Mouse (Mus musculus): ENCODE data around the gene Tmem163. TPM values are rescaled to one million over a fixed set of nuclear protein-coding genes. Genes with fewer than 3 reads are reported as not detected.

Tmem163 gene
- polyA plus RNA-seq, 1 experiment: not detected

- H3K4me2 ChIP-seq (ENCODE audit: low read depth): no peak overlapping the region
- TF ChIP-seq MYOD1 (IDR thresholded peaks at IDR 0.05; ENCODE audit: control insufficient read depth in 1 of 3, insufficient read length in 2 of 3, low read depth in 2 of 3) (peak in 2 of 3 experiments; percentile 29 to 56), TCF3 (IDR thresholded peaks at IDR 0.05; ENCODE audit: insufficient read length, low read depth) (no peak), SRF (IDR thresholded peaks at IDR 0.05; ENCODE audit: control insufficient read depth, insufficient read length, low read depth) (no peak), USF1 (IDR thresholded peaks at IDR 0.05; ENCODE audit: low read depth) (no peak), E2F4 (IDR thresholded peaks at IDR 0.05; ENCODE audit: insufficient read depth) (no peak), REST (IDR thresholded peaks at IDR 0.05; ENCODE audit: insufficient read depth, insufficient read length) (no peak), MYOG (IDR thresholded peaks at IDR 0.05; ENCODE audit: control insufficient read depth in 1 of 3, insufficient read depth in 1 of 3, insufficient read length in 2 of 3, low read depth in 2 of 3) (peak in 1 of 3 experiments; percentile 23), MAX (IDR thresholded peaks at IDR 0.05; ENCODE audit: low read depth) (no peak), POLR2A (IDR thresholded peaks at IDR 0.05; ENCODE audit: insufficient read length, low read depth) (no peak), TCF12 (IDR thresholded peaks at IDR 0.05; ENCODE audit: insufficient read depth, poor library complexity, severe bottlenecking) (no peak), CEBPB (IDR thresholded peaks at IDR 0.05; ENCODE audit: insufficient read depth, poor library complexity, severe bottlenecking) (no peak), POLR2AphosphoS2 (IDR thresholded peaks at IDR 0.05; ENCODE audit: insufficient read length, low read depth) (no peak)
Observed at GRCm38 (mm10) chr1:127453397-127453796, 226.0 kb downstream of the Tmem163 start.

GRCm38 (mm10) chr1:127444836-127445485, 234.4 kb downstream of the Tmem163 start:
- H3K27me3 ChIP-seq (ENCODE audit: control insufficient read depth, insufficient read depth, insufficient read length): no peaks in the 10 kb centered on the region
- H3K79me2 ChIP-seq (ENCODE audit: control insufficient read depth, insufficient read depth): no peaks in the 10 kb centered on the region
- TF ChIP-seq SRF (IDR thresholded peaks at IDR 0.05; ENCODE audit: control insufficient read depth, insufficient read length, low read depth): no peak
- no peak for TF ChIP-seq POLR2A (IDR thresholded peaks at IDR 0.05; ENCODE audit: insufficient read length, low read depth)
- no peak for TF ChIP-seq CEBPB (IDR thresholded peaks at IDR 0.05; ENCODE audit: insufficient read depth, poor library complexity, severe bottlenecking)
- TF ChIP-seq MAX (IDR thresholded peaks at IDR 0.05; ENCODE audit: low read depth): no peak
- no peak for TF ChIP-seq E2F4 (IDR thresholded peaks at IDR 0.05; ENCODE audit: insufficient read depth)
- TF ChIP-seq TCF3 (IDR thresholded peaks at IDR 0.05; ENCODE audit: insufficient read length, low read depth): no peak
- no peak for TF ChIP-seq REST (IDR thresholded peaks at IDR 0.05; ENCODE audit: insufficient read depth, insufficient read length)
- TF ChIP-seq MYOD1 (IDR thresholded peaks at IDR 0.05; ENCODE audit: control insufficient read depth in 1 of 3, insufficient read length in 2 of 3, low read depth in 2 of 3): no peak
- TF ChIP-seq MYOG (IDR thresholded peaks at IDR 0.05; ENCODE audit: control insufficient read depth in 1 of 3, insufficient read depth in 1 of 3, insufficient read length in 2 of 3, low read depth in 2 of 3): no peak
- no peak for TF ChIP-seq POLR2AphosphoS2 (IDR thresholded peaks at IDR 0.05; ENCODE audit: insufficient read length, low read depth)
- no peak for TF ChIP-seq TCF12 (IDR thresholded peaks at IDR 0.05; ENCODE audit: insufficient read depth, poor library complexity, severe bottlenecking)
- no peak for TF ChIP-seq USF1 (IDR thresholded peaks at IDR 0.05; ENCODE audit: low read depth)
- H3K36me3 ChIP-seq (ENCODE audit: control insufficient read depth, insufficient read depth): peaks cover 3% of the 10 kb centered on the region
- H3K4me3 ChIP-seq: no peak overlapping the region
- H3ac ChIP-seq (ENCODE audit: control insufficient read depth, insufficient read length): no peak overlapping the region
- H3K4me2 ChIP-seq (ENCODE audit: low read depth): peak overlapping the region; percentile 42

More at GRCm38 (mm10) chr1:127453397-127453796, 226.0 kb downstream of the Tmem163 start:
- no peak overlapping the region for H3K4me3 ChIP-seq
- no peaks in the 10 kb centered on the region for H3K27me3 ChIP-seq (ENCODE audit: control insufficient read depth, insufficient read depth, insufficient read length)
- no peak overlapping the region for H3ac ChIP-seq (ENCODE audit: control insufficient read depth, insufficient read length)
- no peaks in the 10 kb centered on the region for H3K79me2 ChIP-seq (ENCODE audit: control insufficient read depth, insufficient read depth)
- peaks cover 3% of the 10 kb centered on the region for H3K36me3 ChIP-seq (ENCODE audit: control insufficient read depth, insufficient read depth)

GRCm38 (mm10) chr1:127442880-127443877, 236.2 kb downstream of the Tmem163 start:
- H3K4me2 ChIP-seq (ENCODE audit: low read depth): no peak overlapping the region
- TF ChIP-seq USF1 (IDR thresholded peaks at IDR 0.05; ENCODE audit: low read depth): no peak
- TF ChIP-seq MAX (IDR thresholded peaks at IDR 0.05; ENCODE audit: low read depth): no peak
- no peak for TF ChIP-seq MYOD1 (IDR thresholded peaks at IDR 0.05; ENCODE audit: control insufficient read depth in 1 of 3, insufficient read length in 2 of 3, low read depth in 2 of 3)
- no peak for TF ChIP-seq SRF (IDR thresholded peaks at IDR 0.05; ENCODE audit: control insufficient read depth, insufficient read length, low read depth)
- no peak for TF ChIP-seq REST (IDR thresholded peaks at IDR 0.05; ENCODE audit: insufficient read depth, insufficient read length)
- no peaks in the 10 kb centered on the region for H3K36me3 ChIP-seq (ENCODE audit: control insufficient read depth, insufficient read depth)
- no peaks in the 10 kb centered on the region for H3K79me2 ChIP-seq (ENCODE audit: control insufficient read depth, insufficient read depth)
- H3K27me3 ChIP-seq (ENCODE audit: control insufficient read depth, insufficient read depth, insufficient read length): no peaks in the 10 kb centered on the region
- H3ac ChIP-seq (ENCODE audit: control insufficient read depth, insufficient read length): no peak overlapping the region
- no peak overlapping the region for H3K4me3 ChIP-seq

- Histone ChIP-seq H3K27me3 (ENCODE audit: control insufficient read depth, insufficient read depth, insufficient read length) (no peaks in the 10 kb centered on the region), H3K4me2 (ENCODE audit: low read depth) (no peak overlapping the region), H3K36me3 (ENCODE audit: control insufficient read depth, insufficient read depth) (no peaks in the 10 kb centered on the region), H3ac (ENCODE audit: control insufficient read depth, insufficient read length) (no peak overlapping the region), H3K4me3 (no peak overlapping the region), H3K79me2 (ENCODE audit: control insufficient read depth, insufficient read depth) (no peaks in the 10 kb centered on the region)
- TF ChIP-seq MYOD1 (IDR thresholded peaks at IDR 0.05; ENCODE audit: control insufficient read depth in 1 of 3, insufficient read length in 2 of 3, low read depth in 2 of 3): no peak
- TF ChIP-seq SRF (IDR thresholded peaks at IDR 0.05; ENCODE audit: control insufficient read depth, insufficient read length, low read depth): no peak
Observed at GRCm38 (mm10) chr1:127441736-127442135, 237.6 kb downstream of the Tmem163 start.
